Mouse (Mus musculus): ENCODE data around the gene Sh3pxd2a.

The Sh3pxd2a gene

DNA sequence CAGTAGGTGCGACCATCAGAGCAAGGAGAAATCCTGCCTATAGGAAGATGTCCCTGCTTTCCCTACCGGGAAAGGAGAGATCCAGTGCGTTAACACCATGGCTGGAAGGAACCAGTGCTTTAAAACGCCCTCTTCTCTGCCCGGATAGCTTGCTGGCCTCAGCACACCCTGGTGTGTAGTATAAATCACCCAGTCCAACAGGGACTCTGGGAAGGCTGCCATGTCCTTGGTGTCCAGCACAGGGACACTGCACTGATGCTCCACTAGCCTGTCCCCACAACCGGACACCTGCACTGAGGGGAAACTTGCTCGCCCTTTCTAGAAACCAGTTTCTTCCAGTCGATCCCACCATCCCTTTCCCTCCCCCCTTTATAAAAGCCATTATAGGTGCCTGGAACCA lies 28.0 kb downstream of the Sh3pxd2a start:
- no peak for DNase-seq

DNA sequence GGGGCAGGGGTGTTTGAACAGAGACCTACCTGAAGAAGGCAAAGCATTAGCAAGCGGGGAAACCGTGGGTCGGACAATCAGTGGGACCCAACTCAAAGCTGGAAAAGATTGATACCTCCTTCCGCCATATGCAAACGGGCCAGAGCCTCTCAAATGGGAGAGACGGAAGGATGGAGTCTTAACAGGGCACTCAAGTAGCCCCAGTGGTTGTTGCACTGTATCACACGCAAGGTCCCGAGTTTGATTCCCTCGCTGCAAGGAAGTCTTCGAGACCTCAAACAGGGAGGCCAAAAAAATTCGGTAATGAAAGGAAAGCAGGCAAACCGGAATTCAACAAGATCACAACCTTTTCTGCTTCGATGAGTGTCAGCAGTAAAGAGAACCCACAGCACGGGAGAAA lies 29.5 kb downstream of the Sh3pxd2a start:
- no peak for DNase-seq

DNA sequence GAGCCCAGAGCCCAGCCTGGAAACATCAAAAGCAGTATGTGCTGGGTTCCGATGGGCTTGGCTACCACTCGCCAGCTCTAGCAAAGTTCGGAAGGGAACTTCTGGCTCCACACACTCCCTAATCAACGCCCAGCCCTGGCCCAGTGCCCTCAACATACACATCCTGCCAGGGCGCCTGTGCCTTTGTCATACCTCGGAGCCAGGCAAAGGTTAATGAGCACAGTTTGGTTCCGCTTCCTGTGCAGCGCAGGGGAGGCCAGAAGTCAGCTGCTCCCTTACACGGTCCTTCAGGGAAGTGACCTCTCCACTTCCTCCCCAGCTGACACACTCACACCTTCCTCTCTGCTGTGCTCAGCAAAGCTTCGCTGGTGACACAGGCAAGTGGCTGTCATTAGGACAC lies 31.9 kb downstream of the Sh3pxd2a start:
- peak in 1 of 2 experiments; percentile 22 for DNase-seq

DNA sequence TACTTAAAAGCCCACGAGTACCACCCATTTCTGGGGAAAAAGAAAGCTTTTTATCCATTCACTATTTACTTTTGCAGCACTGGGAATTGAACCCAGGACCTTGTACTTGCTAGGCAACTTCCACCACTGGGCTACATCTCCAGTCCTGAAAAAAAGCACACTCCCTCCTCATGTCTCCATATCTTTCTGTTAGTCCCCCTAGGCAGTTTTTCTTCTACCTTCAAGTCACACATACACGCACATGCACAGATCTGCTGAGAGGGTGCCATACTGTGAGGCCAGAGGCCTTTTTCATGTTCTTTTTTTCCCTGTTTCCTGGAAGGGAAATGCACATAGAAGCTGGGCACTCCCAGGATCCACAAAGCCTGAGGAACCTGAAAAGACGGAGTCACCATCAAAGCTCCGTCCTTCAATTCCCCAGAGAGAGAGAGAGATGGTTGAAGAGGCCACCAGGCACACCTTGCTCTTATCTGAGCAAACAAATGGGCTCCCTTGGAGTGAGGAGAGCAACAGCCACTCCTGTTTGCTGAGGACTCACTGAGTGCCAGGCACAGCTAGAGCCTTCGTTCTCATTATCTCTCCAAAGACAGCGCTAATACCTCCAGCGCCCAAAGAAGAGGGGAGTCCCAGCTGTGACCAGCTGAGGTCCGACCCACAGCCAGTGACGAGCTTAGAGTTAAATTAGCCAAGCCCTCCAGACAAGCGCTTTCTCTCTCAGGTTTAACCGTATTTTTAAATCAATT lies 32.8 kb downstream of the Sh3pxd2a start:
- DNase-seq, result no peak

DNA sequence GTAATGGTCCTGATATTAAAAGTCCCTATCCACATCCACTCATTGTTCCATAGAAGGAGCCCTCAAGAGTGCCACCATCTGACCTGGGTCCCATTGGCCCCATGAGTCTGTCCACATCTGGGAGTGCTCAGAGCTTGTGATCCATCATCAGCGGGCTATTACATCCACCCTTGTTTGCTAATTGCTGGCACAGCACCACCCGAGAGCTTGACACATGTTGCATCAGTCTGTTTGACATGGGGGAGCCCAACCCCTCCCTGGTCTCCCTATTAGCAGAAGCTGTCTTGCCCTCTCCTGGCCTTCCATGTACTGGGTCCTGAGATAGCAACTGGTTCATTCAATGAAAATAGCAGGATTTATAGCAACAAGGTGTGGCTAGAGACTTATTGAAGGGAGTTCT lies 34.0 kb downstream of the Sh3pxd2a start:
- DNase-seq, result no peak

GRCm38 (mm10) chr19:47429245-47429644 lies 35.0 kb downstream of the Sh3pxd2a start:
- DNase-seq, result peak in 1 of 2 experiments; percentile 25

DNA sequence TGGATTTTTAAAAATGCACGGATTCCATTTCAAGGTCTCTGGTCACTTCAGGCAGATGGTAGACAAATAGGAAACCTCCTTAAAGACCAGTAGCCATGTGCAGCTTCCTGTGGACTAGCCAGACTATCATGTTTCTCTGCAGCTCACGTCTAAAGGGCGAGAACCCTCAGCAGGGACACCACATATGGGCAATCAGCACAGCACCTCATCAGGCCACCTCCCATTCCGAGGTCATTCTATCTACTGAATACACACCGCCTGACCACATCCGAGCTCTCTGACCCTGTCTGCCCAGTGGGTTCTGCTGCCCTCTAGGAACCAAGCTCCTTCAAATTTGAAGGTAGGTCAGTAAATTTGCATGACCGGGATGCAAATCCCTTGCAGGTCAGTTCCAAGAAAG lies 35.4 kb downstream of the Sh3pxd2a start:
- DNase-seq, result no peak

GRCm38 (mm10) chr19:47427841-47428789 lies 36.1 kb downstream of the Sh3pxd2a start:
- no peak for DNase-seq

DNA sequence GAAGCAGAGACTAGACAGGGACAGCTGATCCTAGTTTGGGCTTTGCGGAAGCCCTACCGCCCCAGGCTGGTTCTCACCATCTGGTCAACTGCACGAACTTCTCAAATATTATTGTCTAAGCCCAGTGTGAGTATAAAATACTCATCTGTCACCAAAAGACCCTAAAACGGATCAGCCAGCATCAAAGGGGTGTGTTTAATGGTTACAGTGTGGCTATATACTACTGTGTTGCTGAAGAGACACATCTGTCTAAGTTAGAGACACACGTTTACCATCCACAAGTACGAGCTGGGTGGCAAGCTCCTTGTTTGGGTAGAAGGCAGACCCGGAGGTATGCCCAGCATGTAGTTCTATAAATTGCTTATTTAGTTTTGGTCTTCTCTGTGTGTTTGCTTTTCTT lies 40.6 kb downstream of the Sh3pxd2a start:
- no peak for DNase-seq

- peak; percentile 33 to 50 for DNase-seq
Observed at GRCm38 (mm10) chr19:47421128-47421898, 42.9 kb downstream of the Sh3pxd2a start.

DNA sequence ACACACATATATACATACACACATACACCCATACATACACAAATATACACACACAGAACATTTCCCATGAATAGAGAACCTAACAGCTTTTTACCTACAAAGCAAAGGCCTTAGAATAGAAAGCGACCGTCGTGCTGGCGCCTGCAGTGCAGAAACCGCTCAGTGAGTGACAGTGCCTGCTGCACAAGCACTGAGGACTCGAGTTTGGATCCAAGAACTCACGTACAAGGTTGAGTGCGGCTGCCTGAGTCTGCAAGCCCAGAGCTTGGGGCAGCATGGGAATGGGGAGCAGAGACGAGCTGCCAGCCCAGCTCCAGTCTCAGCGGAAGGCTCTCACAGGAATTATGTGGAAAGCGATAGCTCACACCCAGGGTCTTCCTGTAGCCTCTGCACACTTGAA lies 43.7 kb downstream of the Sh3pxd2a start:
- DNase-seq, result no peak

DNA sequence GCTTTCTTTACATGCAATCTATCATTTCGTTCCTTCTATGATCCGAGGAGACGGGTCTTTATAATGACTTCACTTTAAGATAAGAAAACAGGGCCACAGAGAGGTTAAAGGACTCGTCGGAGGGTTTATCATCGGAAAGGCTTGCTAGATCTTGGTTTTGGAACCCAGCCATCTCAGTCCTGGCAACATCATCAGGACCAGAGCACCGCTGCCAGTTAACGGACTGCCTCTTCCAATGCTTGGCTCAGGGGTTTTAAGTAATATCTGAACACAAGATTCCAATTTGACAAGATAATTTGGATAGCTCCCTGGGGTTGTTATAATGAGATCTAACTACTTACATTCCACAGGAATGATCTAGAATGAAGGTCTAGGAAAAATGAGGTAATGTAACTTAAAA lies 45.0 kb downstream of the Sh3pxd2a start:
- no peak for DNase-seq

GRCm38 (mm10) chr19:47416161-47416560 lies 48.0 kb downstream of the Sh3pxd2a start:
- DNase-seq, result peak; percentile 25 to 40

- no peak for DNase-seq
Observed at GRCm38 (mm10) chr19:47414142-47414905, 49.9 kb downstream of the Sh3pxd2a start.

DNA sequence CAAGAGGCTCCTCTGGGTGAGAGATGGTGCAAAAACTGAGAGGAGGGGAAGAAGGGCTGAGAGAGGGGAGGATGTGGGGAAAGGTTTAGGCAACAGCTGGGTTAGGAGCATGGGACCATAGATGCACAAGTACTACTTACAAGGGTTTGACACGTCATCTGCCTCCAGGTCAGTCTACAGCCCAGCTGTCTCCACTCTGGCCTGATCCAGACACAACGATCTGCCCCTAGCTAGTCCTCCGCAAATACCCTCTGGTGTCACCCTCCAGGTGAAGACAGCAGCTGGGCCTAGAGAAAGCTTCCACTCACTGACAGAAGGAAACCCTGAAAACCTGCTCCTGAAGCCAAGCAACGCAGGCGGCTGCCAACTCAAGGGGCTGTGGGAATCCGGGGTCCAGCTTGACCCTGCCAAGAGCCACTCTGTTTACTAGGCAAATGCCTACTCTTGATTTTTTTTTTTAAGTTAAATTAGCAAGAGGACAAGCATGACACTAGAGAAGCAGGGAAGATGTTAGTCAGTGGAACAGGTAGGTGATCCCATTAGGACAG lies 50.7 kb downstream of the Sh3pxd2a start:
- no peak for DNase-seq

GRCm38 (mm10) chr19:47412566-47413248 lies 51.5 kb downstream of the Sh3pxd2a start:
- DNase-seq, result no peak

- no peak for DNase-seq
Observed at GRCm38 (mm10) chr19:47410301-47410700, 53.9 kb downstream of the Sh3pxd2a start.

DNA sequence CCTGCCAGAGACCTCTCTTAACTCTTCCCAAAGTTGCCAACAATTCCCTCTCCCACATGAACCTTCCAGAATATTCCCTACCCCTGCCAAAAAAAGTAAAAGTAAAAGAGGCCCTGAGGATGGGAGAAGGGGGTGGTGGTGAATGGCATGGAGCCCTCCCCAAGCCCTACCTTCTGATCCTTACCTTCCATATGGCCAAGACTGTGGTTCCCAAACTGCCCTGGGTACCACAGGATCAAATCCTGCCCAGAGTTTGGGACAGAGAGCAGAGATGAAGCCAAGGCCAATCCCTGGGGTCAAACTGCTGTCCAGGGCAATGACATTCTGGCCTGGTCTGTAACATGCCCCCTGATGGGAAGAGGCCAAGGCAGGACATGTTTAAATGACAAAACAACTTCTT lies 55.1 kb downstream of the Sh3pxd2a start:
- DNase-seq, result no peak

DNA sequence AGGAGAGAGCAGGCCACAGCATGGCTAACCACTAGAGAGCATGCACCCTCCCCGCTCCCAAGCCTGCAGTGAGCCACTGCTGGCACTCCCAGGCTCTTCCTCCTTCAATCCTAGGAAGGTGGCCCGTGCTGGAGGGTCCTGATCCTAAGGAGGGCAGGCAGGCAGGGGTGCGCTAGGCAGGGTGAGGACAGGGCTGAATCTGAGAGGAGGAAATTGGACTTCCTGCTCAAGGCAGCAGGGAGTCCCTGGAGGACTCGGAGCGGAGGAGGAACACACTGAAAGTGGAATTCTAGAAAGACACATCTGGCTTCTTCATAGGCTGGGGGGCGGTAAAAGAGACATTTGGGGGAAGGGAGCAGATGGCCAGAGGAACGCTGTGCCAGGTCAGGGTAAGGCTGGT lies 55.5 kb downstream of the Sh3pxd2a start:
- no peak for DNase-seq

GRCm38 (mm10) chr19:47407332-47407731 lies 56.9 kb downstream of the Sh3pxd2a start:
- DNase-seq, result no peak

- no peak for DNase-seq
Observed at GRCm38 (mm10) chr19:47406524-47406923, 57.7 kb downstream of the Sh3pxd2a start.
